Mouse (Mus musculus): Measurements from ENCODE around the gene Pnkp.

GRCm38 (mm10) chr7:44850789-44851624 is 5.9 kb upstream of the Pnkp start:
- no peak for TF ChIP-seq CTCF (IDR thresholded peaks at IDR 0.05; ENCODE audit: extremely low read depth, insufficient read depth, insufficient read length, insufficient replicate concordance)
- no peak for TF ChIP-seq POLR2A (IDR thresholded peaks at IDR 0.05; ENCODE audit: low read depth, low read length)

Measured in spleen, adult 2 months (tissue).